Mouse (Mus musculus) liver, embryonic 14.5 days (tissue): ENCODE measurements at regions not wholly inside any gene's neighbourhood (a gene's known extent, or its start where the extent isn't known, plus 50 kb on each side); places are given as distances from the start of the nearest gene placed in this dataset.
"Not testable (repeated sequence)": the region's sequence is repeated elsewhere in the genome, so short reads cannot be mapped to it uniquely, and the experiment has no call there.

Experiments
- CTCF ChIP-seq: IDR thresholded peaks from 2 replicates; pipeline ENCODE4 v1.5.1; 2016; ENCODE audit warnings: antibody characterized with exemption, low read depth, control low read depth
- EP300 ChIP-seq: IDR thresholded peaks from 2 replicates; pipeline ENCODE4 v1.6.1; 2016; ENCODE audit warnings: antibody characterized with exemption, low read depth

DNA sequence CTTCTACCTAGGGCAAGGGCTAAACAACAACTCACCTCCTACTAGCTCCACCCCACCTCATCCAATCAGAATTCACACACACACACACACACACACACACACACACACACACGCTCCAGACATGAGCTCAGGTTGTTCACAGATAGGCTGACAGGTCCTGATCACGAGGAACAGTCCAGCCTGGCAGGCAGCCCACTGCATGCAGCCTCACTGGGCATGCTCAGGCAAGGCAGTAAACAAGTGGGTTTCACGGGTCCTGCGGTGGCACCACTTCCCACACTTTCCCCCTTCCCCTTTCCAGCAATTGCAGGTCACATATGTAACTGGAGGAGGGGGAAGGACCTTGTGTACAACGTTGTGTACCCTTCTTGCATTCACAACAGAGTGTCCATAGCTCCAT, 63.5 kb upstream of the Anapc15-ps start:
- not testable (repeated sequence) for TF ChIP-seq CTCF, EP300
